Mouse (Mus musculus): ENCODE measurements at regions not wholly inside any gene's neighbourhood (a gene's known extent, or its start where the extent isn't known, plus 50 kb on each side); places are given as distances from the start of the nearest gene placed in this dataset.
"Not testable (repeated sequence)": the region's sequence is repeated elsewhere in the genome, so short reads cannot be mapped to it uniquely, and the experiment has no call there.

DNA sequence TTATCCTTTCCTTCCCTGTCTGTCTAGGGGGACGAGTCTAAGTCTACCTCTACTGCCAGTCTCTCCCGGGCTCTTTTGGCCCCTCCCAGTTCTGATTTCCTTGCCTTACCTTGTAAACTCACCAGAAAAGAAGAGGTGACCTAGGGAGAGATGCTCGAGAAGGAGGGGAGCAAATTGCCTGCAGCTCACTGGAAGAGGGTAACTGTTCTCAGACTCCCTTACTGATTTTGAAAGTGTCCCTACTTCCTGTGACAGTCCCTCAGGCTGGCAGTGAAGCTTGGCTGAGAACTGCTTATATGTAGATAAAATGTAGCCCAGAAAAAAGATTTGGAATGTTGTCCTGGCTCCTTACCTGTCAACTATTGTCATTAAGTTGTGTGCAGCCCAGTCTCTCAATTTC lies 180.6 kb upstream of the Tab2 start:
- no peak for DNase-seq

DNA sequence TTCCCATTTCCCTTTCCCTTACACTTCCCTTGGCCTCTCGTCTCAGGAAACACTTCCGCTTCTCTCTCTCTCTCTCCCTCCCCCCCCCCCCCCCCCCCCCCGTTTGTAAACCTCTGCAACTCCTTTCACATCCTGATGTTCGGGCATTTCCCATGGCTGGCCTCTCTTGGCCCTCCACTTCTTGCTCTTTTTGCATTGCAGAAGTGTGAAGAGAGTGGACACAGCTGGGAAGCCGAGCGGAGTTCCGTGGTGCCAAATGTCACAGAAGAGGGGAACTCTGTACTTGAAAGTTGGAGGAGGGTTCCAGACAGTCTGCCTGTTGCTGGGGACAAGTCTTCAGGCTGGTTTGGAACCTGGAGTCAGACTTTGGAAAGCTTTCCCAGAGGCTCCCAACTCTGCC lies 179.2 kb upstream of the Tab2 start:
- DNase-seq: no peak

DNA sequence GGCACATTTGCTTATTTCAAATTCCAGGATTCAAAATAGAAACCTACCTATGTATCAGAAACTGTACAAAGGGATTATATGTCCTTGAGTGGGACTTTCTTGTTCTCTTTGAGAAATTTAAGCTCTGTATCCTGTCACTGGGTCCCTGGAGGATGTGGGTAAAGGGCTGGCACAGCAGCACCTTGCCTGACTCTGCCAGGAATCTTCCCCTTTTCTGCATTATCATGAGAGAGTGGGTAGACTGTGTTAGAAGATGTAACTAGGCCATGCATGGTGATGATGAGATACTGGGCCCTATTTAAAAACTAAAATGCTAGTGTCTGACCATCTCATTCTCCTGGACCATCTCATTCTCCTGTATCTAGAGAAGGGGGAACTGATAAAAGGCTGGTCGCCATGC lies 178.4 kb upstream of the Tab2 start:
- DNase-seq: no peak

DNA sequence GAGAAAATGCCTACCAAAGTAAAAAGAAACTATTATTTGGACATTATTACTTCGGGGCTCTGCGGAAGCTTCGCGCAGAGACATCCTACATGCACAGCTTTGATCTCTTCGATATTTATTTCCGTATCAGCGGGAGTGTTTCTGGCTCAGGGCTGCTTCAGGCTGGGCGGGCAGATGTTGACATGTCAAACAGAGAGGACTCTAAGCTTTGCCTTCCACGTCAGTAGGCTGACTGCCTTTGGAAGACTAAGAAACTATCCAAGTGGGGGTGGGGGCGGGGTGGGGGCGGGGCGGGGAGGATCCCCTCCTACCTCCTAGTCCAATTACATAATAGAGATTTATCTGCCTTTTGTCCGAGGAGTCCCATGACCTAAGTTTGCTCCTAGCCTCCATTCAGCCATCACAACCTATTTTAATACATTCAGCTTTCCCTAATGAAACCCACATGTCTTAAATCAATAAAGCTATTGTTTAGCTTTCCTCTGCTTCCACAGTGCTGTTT lies 177.5 kb upstream of the Tab2 start:
- no peak for DNase-seq

DNA sequence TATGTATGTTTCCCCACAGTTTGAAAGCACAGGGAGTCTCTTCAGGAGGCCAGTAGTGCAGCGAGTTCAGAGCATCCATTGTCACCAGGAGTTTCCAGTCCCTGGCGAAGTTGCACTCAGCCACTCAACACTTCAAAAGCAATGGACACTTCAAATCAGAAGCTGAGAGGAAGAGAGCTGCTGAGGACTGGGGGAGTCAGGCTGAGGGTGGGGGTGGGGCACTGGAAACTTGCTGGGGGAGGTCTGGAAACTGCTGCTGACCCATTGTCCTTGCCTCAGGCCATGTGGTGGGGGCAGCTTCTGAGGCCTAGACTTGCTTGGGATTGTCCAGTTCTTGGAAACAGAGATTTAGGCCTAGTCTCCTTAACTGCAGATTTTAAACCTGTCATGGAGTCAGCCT lies 176.8 kb upstream of the Tab2 start:
- DNase-seq: no peak

DNA sequence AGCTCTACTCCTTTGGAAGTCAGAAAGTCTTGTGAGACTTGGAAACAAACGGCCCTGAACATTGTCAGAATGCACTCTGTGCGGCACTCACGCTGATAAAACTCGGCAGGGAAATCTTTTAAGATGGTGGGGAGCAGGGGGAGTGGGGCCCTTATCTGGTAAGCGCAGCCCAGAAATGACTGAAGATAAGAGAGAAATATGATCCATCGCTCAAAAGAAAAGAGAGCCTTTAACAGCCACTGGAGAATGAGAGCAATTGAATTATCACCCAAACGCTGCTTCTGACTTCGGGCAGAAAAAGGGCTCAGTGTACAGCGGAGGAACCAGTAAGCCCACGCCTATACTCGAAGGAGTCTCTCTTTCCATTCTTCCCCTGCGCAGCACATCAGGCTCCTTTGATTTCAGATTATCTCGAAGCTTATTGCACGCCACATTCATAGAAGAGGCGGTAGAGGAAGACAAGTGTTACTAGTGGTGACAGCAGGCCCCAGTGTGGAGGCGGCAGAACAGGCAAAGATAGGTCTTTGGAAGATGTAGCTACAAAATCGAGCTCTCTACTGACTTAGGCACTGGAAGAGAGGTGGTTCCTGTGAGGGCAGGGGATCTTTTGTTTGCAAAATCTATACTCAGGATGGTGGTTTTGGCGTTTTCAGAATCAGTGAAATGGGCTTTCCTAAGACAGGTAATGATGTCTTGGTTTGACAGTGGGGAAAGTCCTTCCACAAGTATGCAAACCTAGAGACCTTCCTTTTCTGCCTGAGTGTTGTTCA lies 174.6 kb upstream of the Tab2 start:
- DNase-seq: no peak

DNA sequence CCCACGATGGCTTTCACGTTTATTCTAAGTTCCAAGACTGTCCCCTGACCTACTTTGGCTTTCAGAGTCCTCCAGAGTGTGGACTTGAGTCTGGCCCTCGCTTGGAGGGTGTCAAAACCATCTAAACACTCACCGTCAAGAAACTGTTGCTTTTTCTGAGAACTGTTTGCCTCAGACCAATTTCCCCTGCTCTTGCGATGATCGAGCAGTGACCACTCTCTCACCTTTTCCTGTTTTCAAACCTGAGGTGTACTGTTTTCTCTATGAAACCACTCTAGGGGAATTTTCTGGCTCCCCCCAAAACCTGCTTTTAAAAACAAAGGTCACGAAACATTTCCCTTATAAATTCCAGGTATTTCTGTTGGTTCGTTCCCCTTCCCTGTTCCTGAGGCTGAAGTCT lies 174.0 kb upstream of the Tab2 start:
- no peak for DNase-seq

DNA sequence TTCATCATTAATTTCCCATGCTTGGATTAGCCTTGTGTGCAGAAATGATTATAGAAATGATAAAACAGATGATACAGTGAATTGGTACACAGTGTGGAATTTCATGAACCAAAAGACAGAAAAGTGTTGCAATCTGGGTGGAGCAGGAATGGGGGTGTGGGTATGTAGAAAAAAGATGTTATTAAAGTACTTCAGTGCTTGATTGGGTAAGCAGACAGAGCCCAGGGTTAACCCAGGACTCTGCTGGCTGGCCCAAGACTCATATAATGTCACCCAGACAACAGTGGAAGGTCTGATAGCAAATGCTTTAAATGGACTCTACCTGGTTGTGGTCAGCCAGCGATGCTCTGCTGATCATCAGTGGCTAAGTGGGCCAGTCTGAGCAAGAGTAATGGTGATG lies 168.1 kb upstream of the Tab2 start:
- DNase-seq: no peak

DNA sequence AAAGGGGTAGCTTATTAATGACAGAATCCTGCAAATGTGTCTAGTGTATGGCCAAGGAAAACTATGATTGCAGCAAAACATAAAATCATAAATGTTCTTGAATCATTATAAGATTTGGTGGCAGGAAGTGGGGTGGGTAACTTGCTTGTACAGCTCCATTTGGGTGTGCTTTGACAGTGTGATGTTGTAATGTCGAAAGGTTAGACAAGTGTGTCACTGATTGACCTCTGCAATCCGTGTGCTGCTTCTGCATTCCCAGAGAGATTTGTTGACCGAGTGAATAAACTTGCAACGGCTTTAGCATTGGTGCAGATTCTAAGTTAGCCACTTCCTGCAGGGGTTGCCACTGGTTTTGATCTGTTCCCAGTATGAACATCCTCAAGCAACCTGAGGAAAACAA lies 165.9 kb upstream of the Tab2 start:
- no peak for DNase-seq

DNA sequence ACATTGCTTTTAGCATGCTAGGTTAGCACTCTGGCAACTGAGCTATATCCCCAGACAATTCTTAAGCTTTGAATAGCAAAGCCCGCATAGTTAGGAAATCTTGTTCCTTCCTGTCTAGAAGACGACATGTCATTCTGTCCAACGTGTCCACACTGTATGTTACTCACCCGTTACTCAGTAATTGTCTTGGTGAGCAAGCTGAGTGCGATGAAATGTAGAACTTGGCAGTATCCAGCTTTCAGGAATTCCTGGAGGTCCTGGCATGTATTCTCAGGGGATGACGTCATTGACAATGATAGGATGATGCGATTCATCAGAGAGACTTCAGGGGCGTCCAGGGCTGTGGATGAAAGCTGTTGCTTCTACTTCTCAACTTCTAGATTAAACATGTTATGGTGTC lies 160.8 kb upstream of the Tab2 start:
- no peak for DNase-seq

DNA sequence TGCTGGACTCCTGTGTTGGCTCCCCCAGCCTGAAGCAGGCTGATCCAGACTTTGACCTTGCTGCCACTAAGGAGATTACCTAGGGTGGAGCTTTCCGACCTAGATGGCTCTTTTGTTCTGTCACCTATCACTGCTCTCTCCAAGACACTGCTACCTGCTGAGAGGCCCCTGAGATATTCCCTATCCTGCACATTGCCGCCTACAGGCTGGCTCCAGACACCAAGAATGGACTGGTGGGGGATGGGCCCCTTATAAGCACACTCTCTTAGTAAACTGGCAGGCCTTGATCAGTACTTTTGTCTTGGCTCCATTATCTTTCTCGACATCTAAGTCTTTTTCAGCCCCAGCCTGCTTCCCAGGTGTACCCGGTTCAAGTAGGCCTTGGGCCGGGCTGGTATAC lies 158.9 kb upstream of the Tab2 start:
- not testable (repeated sequence) for DNase-seq

DNA sequence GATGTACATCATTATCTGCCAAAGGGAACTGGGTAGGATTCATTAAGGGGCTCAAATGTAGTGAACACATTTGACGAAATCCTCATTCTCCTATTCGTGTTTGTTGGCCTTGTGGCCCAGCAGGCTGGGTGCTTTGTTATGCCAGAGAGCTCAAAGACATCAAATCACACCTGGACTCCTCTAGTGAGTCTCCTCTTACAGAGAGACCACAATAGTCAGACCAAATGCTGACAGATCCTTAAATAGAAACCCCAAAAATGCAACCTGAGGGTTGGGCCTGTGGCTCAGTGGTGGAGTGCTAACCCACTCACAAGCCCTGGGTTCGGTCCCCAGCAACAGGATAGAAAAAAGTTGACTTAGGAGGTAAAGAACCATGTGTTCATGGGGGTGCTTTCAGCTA lies 158.5 kb upstream of the Tab2 start:
- DNase-seq: no peak

DNA sequence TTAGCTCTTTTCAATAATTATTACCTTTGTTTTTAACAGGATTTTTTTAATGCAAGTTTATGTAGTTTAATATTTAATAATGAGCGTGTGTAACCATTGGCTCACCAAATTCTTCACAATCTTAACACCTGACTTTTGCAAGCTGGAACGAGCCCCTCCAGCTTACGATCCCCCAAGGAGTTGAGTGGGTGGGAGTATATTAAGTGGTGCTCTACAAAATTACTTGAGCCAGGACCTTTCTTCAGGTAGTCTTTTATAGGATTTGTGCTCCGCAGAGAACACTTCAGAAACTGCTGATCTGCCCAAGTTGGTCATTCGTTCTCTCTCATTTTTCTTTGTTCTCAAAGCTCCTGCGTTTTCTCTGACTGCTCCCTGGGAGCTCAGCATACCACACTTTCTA lies 144.5 kb upstream of the Tab2 start:
- DNase-seq: no peak

DNA sequence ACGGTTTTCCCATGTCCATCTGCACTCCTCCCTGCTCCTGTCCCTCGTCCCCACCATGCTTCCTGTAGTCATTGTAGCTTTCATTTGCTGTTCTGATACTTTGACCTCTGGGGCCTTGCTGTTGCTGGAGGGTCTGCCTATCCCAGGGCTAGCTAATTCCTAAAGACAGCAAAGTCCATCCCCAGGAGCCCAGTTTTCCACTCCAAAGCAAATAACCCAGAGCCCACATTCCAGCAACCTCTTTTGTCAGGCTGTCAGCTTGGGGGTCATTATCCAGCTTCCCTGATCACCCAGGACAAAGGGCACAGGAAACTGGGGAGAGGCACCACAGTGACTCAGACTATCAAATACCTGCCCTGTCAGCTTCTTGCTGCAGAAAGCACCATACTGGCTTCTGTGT lies 139.9 kb upstream of the Tab2 start:
- DNase-seq: peak; percentile 14 to 19

DNA sequence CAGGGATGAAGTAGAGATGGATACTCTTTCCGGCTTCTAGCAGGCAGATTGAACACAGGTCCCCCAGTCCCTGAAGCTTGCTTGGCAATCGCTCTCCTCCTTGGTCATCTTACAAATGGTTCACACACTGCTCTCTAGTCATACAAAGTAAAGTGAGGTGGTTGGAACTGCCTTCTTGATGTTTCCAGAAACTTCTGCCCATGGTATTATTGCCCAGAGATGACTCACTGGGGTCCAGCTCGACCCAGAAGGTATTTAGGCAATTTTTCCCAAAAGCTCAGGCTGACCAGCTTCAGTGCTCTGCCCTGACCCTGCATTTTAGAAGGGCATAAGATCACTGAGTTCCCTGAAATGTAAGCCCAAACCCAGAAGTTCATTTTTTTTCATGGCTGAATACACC lies 139.2 kb upstream of the Tab2 start:
- DNase-seq: no peak

DNA sequence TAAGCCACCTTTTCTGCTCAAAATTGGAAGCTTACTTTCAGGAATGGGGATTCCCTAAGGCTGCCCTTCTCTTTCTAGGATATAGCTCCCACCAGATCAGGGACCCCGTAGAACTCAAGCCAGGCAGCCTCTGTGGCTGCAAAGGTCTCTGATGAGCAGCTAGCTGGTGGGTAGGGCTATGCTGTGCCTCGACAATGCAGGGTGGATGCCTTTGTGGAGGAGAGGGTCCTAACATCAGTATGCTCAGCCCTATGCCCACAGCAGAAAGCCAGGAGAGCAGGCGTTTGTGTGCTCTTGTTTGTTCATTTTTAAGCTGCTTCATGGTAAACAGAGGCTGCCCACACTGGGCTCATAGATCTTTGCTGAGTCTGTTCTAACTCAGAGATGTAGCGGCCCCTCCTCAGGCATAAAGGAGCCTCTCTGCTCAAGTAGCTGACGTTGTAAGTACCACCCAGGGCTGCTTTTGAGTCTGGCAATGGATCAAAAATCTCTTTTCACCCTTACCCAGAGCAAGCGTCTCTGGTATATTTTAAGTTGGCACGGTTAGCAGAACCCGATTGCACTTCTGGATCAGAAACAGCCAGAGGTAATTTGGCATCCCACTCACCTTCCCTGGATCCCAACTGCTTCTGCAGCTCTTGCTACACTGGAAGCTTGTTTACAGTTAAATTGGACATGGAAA lies 136.0 kb upstream of the Tab2 start:
- DNase-seq: no peak

DNA sequence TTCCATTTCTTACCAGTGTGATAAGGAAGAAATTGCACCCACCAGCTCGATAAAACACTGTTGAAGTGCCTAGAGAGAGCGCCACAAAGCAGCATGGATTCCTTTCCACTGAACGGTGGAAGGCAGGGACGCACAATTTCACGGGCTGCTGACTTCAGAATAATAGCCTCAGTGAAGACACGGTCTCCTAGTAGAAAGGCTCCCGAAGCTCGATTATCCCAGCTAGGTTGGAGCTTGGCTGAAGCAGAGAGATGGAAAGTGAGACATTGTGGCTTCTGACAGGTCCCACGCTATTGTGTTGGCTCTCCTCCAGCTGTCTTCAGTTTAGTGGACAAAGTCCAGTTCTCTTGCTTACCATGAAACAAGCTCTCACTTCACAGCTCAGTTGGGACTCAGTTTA lies 133.3 kb upstream of the Tab2 start:
- DNase-seq: peak; percentile 47 to 53

DNA sequence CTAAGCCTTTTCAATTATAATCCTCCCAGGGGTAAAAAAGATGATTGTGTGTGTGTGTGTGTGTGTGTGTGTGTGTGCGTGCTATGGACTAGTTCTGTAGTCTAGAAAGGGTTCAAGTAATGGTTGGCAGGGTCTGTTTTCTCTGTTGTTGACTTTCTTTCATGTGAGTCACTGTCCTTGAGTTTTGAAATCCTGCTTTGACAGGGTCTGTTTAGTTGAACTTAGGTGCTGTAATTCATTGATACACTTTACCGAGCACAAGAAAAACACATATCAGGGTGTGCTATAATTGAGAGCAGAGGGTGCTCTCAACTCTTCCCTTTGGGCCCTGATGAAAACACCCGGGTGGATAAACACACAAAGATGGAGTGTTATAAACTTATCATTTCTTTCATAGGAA lies 132.7 kb upstream of the Tab2 start:
- DNase-seq: no peak

DNA sequence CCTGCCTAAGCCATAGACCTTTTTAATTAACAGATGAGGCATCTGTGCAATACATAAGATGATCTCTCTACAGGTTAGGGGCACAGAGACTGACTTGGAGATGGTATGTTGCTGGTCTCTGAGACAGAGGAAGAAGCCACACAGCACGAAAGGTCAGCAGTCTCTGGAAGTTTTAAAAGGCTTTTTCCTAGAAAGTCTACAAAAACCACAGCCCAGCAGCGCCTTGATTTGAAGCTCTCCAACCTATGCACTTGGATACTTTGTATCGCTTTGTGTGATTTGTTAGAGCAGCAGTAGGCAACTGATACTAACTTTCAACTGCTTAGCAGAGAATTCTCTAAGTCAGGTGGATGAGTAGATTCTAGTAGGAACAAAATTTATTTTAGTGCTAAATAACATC lies 132.3 kb upstream of the Tab2 start:
- no peak for DNase-seq

DNA sequence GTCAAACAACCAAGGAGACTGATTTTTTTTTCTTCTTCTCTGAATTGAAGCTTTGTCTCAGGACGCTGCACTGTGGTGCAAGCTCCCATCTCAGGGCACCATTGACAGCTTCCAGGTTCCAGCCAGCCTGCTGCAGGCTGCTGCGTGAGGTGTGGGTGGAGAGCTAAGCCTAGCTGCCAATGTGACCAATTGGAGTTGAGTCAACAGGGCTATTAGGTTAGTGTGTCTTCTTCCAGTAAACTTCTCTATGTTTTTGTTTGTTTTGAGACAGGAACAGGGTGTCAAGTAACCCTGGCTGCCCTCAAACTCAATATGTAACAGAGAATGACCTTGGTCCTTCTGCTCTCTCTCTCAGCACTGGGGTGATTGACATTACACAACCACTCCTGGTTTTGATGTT lies 131.1 kb upstream of the Tab2 start:
- DNase-seq: peak; percentile 64 to 65

DNA sequence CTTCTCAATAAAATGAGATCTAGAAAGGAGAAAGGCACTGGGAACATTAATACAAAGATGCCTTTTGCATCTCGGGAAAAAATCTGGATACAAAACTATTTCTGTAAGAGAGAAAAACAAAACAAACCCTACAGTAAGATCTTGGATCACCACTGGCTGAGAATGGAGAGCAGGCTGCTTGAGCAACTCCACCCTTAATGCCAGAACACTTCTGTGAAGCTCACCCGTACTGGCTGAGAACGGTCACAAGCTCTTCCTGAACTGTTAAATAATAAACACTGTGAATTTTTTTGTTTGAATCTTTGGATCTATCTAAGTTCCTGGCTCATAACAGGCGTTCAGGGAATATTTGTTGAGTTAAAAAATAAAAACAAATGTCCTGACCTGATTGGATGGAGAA lies 130.4 kb upstream of the Tab2 start:
- DNase-seq: no peak

DNA sequence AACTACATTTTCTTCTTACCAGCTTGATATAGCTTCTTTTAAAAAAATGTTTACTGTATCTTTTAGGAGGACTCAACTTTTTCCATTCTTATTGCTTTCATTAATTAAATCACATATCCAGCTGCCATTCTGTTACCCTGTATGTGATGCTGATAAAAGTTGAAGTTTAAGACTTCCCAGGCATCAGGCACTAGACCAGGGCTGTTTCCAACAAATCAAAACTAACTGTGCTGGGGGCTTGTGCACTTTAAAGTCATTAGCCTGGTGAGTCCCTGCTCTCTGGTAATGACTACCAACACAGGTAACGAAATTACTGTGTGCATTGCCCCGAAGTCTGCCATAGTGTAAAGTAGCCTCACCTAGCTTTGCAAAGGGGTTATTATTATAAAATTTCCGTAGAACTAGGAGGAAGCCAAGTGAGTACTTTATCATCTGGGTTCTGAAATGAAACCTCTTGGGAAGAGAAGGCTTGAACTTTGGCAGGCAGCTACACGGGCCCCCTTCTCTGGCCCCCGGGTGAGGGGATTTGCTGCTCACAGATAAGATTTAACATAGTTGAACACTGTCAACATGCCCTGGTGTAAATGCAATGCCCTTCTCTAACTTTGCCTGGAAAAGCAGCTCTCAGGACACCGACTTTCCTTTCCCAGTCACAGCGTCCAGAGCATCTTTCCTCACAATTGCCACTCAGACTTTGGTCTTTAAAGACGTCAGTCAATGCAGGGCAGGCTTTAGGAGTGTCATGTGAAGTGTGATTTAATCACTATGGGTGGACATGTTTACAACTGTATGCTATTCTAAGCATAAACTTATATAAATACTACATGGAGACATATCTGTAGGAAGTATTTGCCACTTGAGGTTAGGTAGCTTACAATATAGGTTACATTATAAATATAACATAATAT lies 122.1 kb upstream of the Tab2 start:
- no peak for DNase-seq

DNA sequence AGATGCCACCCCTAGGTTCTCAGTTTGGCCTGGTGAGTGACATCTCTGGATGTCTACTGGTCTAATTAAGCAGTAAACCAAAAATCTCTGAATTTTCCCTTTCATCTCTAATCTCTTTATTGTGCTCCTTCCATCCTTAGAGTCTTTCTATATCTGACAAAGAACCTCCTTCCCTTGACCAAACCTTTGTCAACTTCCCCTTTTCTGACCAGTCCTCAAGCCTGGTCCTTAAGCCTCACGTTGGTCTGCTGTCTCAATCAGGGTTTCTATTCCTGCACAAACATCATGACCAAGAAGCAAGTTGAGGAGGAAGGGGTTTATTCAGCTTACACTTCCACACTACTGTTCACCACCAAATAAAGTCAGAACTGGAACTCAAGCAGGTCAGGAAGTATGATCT lies 116.4 kb upstream of the Tab2 start:
- no peak for DNase-seq

DNA sequence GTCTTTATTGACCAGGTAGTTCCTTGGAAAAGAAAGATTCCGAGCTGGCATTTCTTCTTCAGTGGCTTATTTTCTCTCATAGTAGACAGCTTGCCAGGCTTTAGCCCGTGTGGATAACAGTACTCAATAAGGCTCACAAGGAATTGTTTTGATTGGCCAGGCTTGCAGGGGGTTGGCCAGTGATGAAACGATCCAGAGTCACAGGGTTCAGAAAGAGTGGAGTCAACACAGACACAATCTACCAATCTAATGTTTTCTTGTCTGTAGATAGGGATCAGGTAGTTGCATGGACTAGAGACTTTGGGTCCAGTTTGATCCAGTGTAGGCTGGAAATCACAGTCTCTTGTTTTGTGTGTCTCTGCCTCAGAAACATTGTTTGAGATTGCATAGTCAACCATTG lies 115.8 kb upstream of the Tab2 start:
- no peak for DNase-seq

All from kidney, postnatal 36 days (tissue).